Mouse (Mus musculus): ENCODE results near the gene Gm5460. TPM values are rescaled to one million over a fixed set of nuclear protein-coding genes. Genes with fewer than 3 reads are reported as not detected.

Gm5460 gene
- total and polyA plus RNA-seq, 2 experiments from 2014 or later, result not detected

DNA sequence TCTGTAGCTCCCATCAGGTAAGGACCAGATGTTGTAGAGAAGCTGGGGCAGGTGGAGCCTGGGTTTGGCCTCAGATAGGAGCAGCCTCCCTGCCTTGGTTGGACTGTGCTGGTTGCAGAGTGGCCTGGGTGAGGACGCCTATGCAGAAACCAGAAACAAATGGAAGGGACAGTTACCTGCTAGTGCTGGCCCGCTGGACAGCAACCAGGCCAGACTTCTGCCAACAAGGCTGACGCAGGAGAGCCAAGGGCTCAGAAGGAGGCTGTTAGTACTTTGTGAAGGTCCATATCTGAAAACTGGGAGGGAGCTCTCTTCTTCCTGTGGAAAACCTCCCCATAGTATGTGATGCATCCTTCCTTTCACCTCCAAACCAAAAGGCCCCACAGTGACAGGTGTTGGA, 26.8 kb downstream of the Gm5460 start:
- H3K9me3 ChIP-seq (ENCODE audit: low read length), result no peaks in the 10 kb centered on the region
- H3K4me2 ChIP-seq (ENCODE audit: low read depth, low read length, poor library complexity, severe bottlenecking), result no peak overlapping the region
- no peaks in the 10 kb centered on the region for H3K36me3 ChIP-seq (ENCODE audit: insufficient read depth, low read length)
- no peaks in the 10 kb centered on the region for H3K4me1 ChIP-seq (ENCODE audit: insufficient read depth, low read length)
- H3K27me3 ChIP-seq (ENCODE audit: insufficient read depth, low read length), result no peaks in the 10 kb centered on the region
- no peak overlapping the region for H3K4me3 ChIP-seq (ENCODE audit: low read depth, low read length)
- 81% methylated on average over 3 of the region's 3 CpGs for WGBS
- DNase-seq (ENCODE audit: low spot score), result no peak
- ATAC-seq (ENCODE audit: low FRiP score), result no peak
- TF ChIP-seq CTCF (IDR thresholded peaks at IDR 0.05), result no peak
- no peak overlapping the region for H3K9ac ChIP-seq (replicated peaks; ENCODE audit: low read length, poor library complexity, severe bottlenecking)
- no peak overlapping the region for H3K27ac ChIP-seq (ENCODE audit: low read depth, low read length)

DNA sequence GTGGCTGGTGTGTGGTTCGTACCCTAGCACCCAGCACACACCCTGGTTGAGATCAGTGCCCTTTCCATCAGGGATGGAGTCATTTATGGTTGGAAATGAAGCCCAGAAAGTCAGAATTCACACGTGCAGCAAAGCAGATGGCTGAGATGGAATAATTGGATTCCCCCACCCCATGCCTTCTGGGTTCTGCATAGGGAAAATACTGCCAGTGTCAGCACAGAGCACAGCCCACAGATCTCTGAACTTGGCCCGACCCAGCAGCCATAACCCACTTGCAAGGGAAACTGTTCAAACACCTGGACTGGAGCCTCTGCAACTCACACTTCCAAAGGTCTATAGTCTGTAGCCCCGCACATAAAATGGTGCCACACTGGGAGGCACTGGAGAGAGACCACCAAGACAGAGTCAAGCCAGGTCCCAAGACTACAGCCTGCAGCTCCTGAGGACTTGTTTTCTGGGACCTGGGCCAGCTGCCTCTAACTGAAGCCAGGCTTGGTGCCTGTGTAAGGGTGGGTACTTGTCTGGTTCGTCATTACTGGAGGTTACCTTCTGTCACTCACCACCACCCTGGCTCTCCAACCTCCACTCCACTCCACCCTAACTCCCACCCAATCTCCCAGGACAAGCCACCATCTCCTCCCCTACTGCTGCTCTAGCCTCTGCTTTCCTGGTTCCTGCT, 33.7 kb downstream of the Gm5460 start:
- Histone ChIP-seq H3K4me2 (ENCODE audit: low read depth, low read length, poor library complexity, severe bottlenecking) (no peak overlapping the region), H3K4me3 (ENCODE audit: low read depth, low read length) (no peak overlapping the region), H3K4me1 (ENCODE audit: insufficient read depth, low read length) (no peaks in the 10 kb centered on the region), H3K27ac (ENCODE audit: low read depth, low read length) (no peak overlapping the region), H3K9me3 (ENCODE audit: low read length) (no peaks in the 10 kb centered on the region), H3K9ac (replicated peaks; ENCODE audit: low read length, poor library complexity, severe bottlenecking) (no peak overlapping the region), H3K27me3 (ENCODE audit: insufficient read depth, low read length) (no peaks in the 10 kb centered on the region), H3K36me3 (ENCODE audit: insufficient read depth, low read length) (no peaks in the 10 kb centered on the region)
- ATAC-seq (ENCODE audit: low FRiP score) (no peak; the same call in 1 of the 2 replicates), DNase-seq (ENCODE audit: low spot score) (no peak)
- 70% methylated on average over 5 of the region's 5 CpGs for WGBS
- no peak for TF ChIP-seq CTCF (IDR thresholded peaks at IDR 0.05)

DNA sequence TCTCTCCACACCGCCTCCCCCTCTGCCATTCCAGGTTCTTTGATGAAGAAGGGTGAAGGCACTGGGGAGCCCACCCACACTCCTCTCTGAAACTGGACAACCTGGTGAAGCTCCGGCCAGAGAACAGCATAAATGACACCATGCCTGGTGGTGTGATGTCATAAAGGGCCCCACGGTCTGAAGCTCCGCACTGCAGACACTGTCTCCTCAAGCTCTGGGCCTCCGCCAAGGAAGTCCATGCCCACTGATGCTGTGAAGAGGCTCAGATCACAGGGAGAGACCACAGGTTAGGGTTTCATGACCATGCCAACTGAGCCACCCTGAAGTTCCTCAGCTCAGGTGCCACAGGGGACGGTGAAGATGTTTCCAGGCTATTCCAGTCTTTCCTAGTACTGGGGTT, 36.0 kb downstream of the Gm5460 start, which contains the start of gene Antxrl:
Gene Antxrl (plus strand): TSS at position 192 of the 400 bp plus-strand sequence.
- no peak for DNase-seq (ENCODE audit: low spot score)
- H3K4me2 ChIP-seq (ENCODE audit: low read depth, low read length, poor library complexity, severe bottlenecking), result no peak within 1 kb of the TSS
- H3K9ac ChIP-seq (replicated peaks; ENCODE audit: low read length, poor library complexity, severe bottlenecking), result no peak within 1 kb of the TSS
- no peaks in the 10 kb centered on the region for H3K27me3 ChIP-seq (ENCODE audit: insufficient read depth, low read length)
- H3K36me3 ChIP-seq (ENCODE audit: insufficient read depth, low read length), result no peaks in the 10 kb centered on the region
- H3K9me3 ChIP-seq (ENCODE audit: low read length), result no peaks in the 10 kb centered on the region
- TF ChIP-seq CTCF (IDR thresholded peaks at IDR 0.05), result no peak
- H3K4me3 ChIP-seq (ENCODE audit: low read depth, low read length), result no peak within 1 kb of the TSS
- H3K27ac ChIP-seq (ENCODE audit: low read depth, low read length), result no peak within 1 kb of the TSS
- ATAC-seq (ENCODE audit: low FRiP score), result no peak
- 95% methylated on average over 6 of the region's 6 CpGs for WGBS
- no peaks in the 10 kb centered on the region for H3K4me1 ChIP-seq (ENCODE audit: insufficient read depth, low read length)

DNA sequence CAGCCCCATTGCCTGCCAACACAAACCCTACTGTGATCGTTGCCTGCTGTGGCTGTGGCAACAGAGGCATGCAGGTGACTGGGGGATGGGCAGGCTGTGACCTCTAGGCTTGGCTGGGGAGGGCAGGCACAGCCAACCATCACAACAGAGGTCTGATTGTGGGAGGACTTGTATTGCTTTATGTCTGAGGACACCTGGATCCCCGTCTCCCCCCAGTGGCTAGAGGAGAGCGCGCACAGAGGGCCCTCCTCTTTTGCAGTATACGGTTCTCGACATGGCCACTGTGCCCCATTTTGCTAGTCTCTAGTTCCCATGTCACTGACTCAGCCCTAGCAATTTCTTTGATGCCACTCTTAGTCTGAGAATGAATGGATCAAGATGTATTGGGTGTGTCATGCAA, 55.1 kb downstream of the Gm5460 start:
- Histone ChIP-seq H3K4me2 (ENCODE audit: low read depth, low read length, poor library complexity, severe bottlenecking) (no peak overlapping the region), H3K9ac (replicated peaks; ENCODE audit: low read length, poor library complexity, severe bottlenecking) (no peak overlapping the region), H3K9me3 (ENCODE audit: low read length) (no peaks in the 10 kb centered on the region), H3K27me3 (ENCODE audit: insufficient read depth, low read length) (no peaks in the 10 kb centered on the region), H3K36me3 (ENCODE audit: insufficient read depth, low read length) (no peaks in the 10 kb centered on the region), H3K27ac (ENCODE audit: low read depth, low read length) (no peak overlapping the region), H3K4me1 (ENCODE audit: insufficient read depth, low read length) (0 out of 2 replicates have a peak, but pooled peaks cover 2% of the 10 kb centered on the region), H3K4me3 (ENCODE audit: low read depth, low read length) (no peak overlapping the region)
- no peak for ATAC-seq (ENCODE audit: low FRiP score)
- no peak for DNase-seq (ENCODE audit: low spot score)
- 75% methylated on average over 6 of the region's 6 CpGs for WGBS
- TF ChIP-seq CTCF (IDR thresholded peaks at IDR 0.05), result peak; percentile 32

DNA sequence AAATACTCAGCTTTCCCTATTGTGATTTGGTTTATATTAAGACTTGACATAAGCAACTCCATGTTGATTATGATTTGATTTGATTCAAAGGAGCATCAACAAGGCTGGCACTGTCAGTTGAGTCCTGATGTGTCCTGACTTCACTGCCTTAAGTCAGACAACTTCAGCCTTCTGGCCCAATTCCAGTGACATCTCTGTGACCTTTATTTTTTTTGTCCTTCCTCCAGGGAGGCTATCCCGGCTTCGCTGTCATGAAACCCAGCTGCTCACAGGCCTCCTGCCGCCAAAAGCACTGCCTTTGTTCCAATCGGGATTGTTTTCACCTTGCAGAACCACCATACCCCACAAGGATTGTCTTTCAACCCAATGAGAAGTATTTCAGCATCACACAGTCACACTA, 58.8 kb downstream of the Gm5460 start:
- no peak overlapping the region for H3K9ac ChIP-seq (replicated peaks; ENCODE audit: low read length, poor library complexity, severe bottlenecking)
- no peaks in the 10 kb centered on the region for H3K9me3 ChIP-seq (ENCODE audit: low read length)
- no peak for ATAC-seq (ENCODE audit: low FRiP score)
- no peak overlapping the region for H3K4me2 ChIP-seq (ENCODE audit: low read depth, low read length, poor library complexity, severe bottlenecking)
- H3K36me3 ChIP-seq (ENCODE audit: insufficient read depth, low read length), result no peaks in the 10 kb centered on the region
- no peak for TF ChIP-seq CTCF (IDR thresholded peaks at IDR 0.05)
- 0 out of 2 replicates have a peak, but pooled peaks cover 2% of the 10 kb centered on the region for H3K4me1 ChIP-seq (ENCODE audit: insufficient read depth, low read length)
- no peak overlapping the region for H3K27ac ChIP-seq (ENCODE audit: low read depth, low read length)
- 38% methylated on average over 4 of the region's 4 CpGs for WGBS
- H3K4me3 ChIP-seq (ENCODE audit: low read depth, low read length), result no peak overlapping the region
- no peaks in the 10 kb centered on the region for H3K27me3 ChIP-seq (ENCODE audit: insufficient read depth, low read length)
- no peak for DNase-seq (ENCODE audit: low spot score)

DNA sequence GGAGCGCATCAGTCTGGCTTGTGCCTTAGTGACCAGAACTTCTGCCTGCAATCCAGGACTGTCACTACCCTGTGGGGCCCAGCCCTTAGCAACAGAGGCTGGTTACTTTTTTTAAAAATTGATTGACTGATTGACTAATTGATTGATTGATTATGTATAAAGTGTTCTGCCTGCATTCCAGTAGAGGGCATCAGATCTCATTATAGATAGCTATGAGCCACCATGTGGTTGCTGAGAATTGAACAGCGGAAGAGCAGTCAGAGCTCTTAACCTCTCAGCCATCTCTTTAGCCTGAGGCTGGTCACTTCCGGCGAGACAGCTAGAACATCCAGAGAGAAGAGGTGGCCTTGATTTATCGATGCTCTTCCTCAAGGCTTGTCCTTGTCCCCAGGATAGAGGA, 60.7 kb downstream of the Gm5460 start:
- TF ChIP-seq CTCF (IDR thresholded peaks at IDR 0.05), result peak; percentile 64
- WGBS, result 66% methylated on average over 5 of the region's 5 CpGs
- Histone ChIP-seq H3K9me3 (ENCODE audit: low read length) (no peaks in the 10 kb centered on the region), H3K9ac (replicated peaks; ENCODE audit: low read length, poor library complexity, severe bottlenecking) (no peak overlapping the region), H3K4me1 (ENCODE audit: insufficient read depth, low read length) (0 out of 2 replicates have a peak, but pooled peaks cover 2% of the 10 kb centered on the region), H3K4me2 (ENCODE audit: low read depth, low read length, poor library complexity, severe bottlenecking) (no peak overlapping the region), H3K4me3 (ENCODE audit: low read depth, low read length) (no peak overlapping the region), H3K27me3 (ENCODE audit: insufficient read depth, low read length) (no peaks in the 10 kb centered on the region), H3K27ac (ENCODE audit: low read depth, low read length) (no peak overlapping the region), H3K36me3 (ENCODE audit: insufficient read depth, low read length) (no peaks in the 10 kb centered on the region)
- ATAC-seq (ENCODE audit: low FRiP score) (no peak), DNase-seq (ENCODE audit: low spot score) (peak; percentile 12)

Measured in midbrain, postnatal 0 days (tissue).